16 mouse cellular contexts compared by ENCODE assay signal in genomic region chr1:180023512-180023911, GRCm38 (mm10).
"Had no signal": no experiment of that assay in that cellular context is flagged by ENCODE, and none has a peak within 500 bp of the region (broad histone marks: within the 10 kb centered on the region; RNA-seq: fewer than 3 reads in every experiment).

No protein-coding gene starts in this region.

- H3K27ac ChIP-seq: limb, embryonic 12.5 days; limb, embryonic 15.5 days; liver, embryonic 12.5 days; liver, embryonic 15.5 days had no signal

- H3K4me3 ChIP-seq: limb, embryonic 12.5 days; limb, embryonic 15.5 days; liver, embryonic 12.5 days; liver, embryonic 15.5 days had no signal

- DNase-seq: kidney, adult 18-20 months; kidney, postnatal 14 days; layer of hippocampus, adult 9-11 months; left cerebral cortex, postnatal 4 days; lung, adult 2 months; lung, postnatal 14 days; lung, postnatal 4 days; midbrain, embryonic 14.5 days; thymus, adult 2 months; thymus, postnatal 14 days; thymus, postnatal 4 days had no signal

- ATAC-seq: intestine, embryonic 16.5 days; liver, embryonic 12.5 days had no signal
